Mouse (Mus musculus) cerebellum, adult 8-10 months (tissue): ENCODE results near the gene Tomm20.
"Not testable (repeated sequence)": the region's sequence is repeated elsewhere in the genome, so short reads cannot be mapped to it uniquely, and the experiment has no call there.

ENCODE experiments used
- DNase-seq: peaks from one replicate; pipeline ENCODE4 v3.0.0; 2022

Gene Tomm20

DNA sequence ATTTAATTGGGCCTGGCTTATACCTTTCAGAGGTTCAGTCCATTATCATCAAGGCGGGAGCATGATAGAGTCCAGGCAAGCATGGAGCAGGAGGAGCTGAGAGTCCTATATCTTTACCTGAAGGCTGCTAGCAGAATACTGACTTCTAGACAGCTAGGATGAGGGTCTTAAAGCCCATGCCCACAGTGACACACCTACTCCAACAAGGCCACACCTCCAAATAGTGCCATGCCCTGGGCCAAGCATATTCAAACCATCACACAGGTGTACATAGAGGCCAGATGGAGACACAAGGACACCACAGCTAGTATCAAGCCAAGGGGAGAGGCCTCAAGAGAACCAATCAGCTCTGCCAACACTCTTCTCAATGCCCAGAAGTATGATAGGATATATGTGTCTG lies 63.1 kb downstream of the Tomm20 start:
- DNase-seq = not testable (repeated sequence)

DNA sequence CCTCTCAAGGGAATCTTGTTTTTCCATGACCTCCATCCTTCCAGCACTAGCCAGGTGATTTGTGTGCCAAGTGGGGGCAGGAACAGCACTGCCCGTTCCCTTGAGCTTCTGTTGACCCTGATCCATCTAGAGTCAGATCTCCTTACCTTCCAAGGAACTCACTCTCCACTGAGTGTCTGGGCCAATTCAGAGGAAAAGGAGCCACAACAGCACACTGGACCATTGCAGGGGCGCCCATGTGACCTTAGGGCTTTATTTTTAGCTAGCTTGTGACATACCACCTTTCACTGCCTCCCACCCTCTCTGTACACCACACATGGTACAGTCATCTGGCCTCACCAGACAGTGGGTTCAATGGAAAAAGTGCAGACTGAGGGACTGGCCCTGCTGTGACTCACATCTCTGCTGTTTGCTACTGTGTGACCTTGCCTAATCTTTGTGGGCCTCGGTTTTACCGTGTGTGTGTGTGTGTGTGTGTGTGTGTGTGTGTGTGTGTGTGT lies 64.0 kb downstream of the Tomm20 start:
- DNase-seq = no peak
